Mouse (Mus musculus) midbrain, postnatal 0 days (tissue): ENCODE results near the gene Arpc2. TPM values are rescaled to one million over a fixed set of nuclear protein-coding genes. Genes with fewer than 3 reads are reported as not detected.
A peak's percentile ranks its signal among the peaks of the same experiment; 100 is the strongest.

ENCODE experiments used
- ATAC-seq: fragments of 200-750 bp; cut with Nextera tagmentation; 2 replicates; pipeline ENCODE4 v1.8.0; 2017; ENCODE audit warnings: moderate number of reproducible peaks, mild to moderate bottlenecking, moderate TSS enrichment, moderate library complexity; ENCODE audit not compliant: low FRiP score
- DNase-seq: peaks from one replicate; pipeline ENCODE4 v3.0.0-alpha.2; 2015; ENCODE audit warnings: low spot score
- H3K27ac ChIP-seq: fragments of 300-500 bp; sonication (generic); 2 replicates; pipeline ENCODE4 v1.5.1; 2014; ENCODE audit warnings: low read depth, mild to moderate bottlenecking, low read length, mixed read lengths
- H3K27me3 ChIP-seq: fragments of 300-500 bp; sonication (generic); 2 replicates; pipeline ENCODE4 v1.6.1; 2014; ENCODE audit warnings: low read length, control low read depth, mixed read lengths; ENCODE audit not compliant: insufficient read depth
- H3K36me3 ChIP-seq: fragments of 300-500 bp; sonication (generic); 2 replicates; pipeline ENCODE4 v1.6.1; 2014; ENCODE audit warnings: low read length, control low read depth, mixed read lengths; ENCODE audit not compliant: insufficient read depth
- H3K4me1 ChIP-seq: fragments of 300-500 bp; sonication (generic); 2 replicates; pipeline ENCODE4 v1.6.1; 2014; ENCODE audit warnings: mild to moderate bottlenecking, control low read depth, antibody characterized with exemption, low read length, mixed read lengths; ENCODE audit not compliant: insufficient read depth
- H3K4me2 ChIP-seq: fragments of 300-500 bp; sonication (generic); 2 replicates; pipeline ENCODE4 v1.6.1; 2014; ENCODE audit warnings: low read depth, mild to moderate bottlenecking, low read length, mixed read lengths; ENCODE audit not compliant: poor library complexity, severe bottlenecking
- H3K4me3 ChIP-seq: fragments of 300-500 bp; sonication (generic); 2 replicates; pipeline ENCODE4 v1.5.1; 2014; ENCODE audit warnings: low read depth, mild to moderate bottlenecking, low read length, moderate library complexity
- H3K9ac ChIP-seq: fragments of 300-500 bp; sonication (generic); replicated peaks from 2 replicates; pipeline ENCODE4 v1.6.1; 2014; ENCODE audit warnings: mild to moderate bottlenecking, low read length, moderate library complexity, mixed read lengths; ENCODE audit not compliant: poor library complexity, severe bottlenecking
- H3K9me3 ChIP-seq: fragments of 300-500 bp; sonication (generic); 2 replicates; pipeline ENCODE4 v1.6.1; 2016; ENCODE audit warnings: low read length, control low read depth
- CTCF ChIP-seq: IDR thresholded peaks from 2 replicates; pipeline ENCODE4 v1.5.1; 2016; ENCODE audit warnings: antibody characterized with exemption, mild to moderate bottlenecking
- WGBS: fragments of 180-500 bp; shearing (Covaris S2); extraction: QIAGEN DNeasy Blood & Tissue Kit; methylation state at CpG from one replicate; pipeline ENCODE4 v1.1.7; 2014; 5-methylcytosine and 5-hydroxymethylcytosine counted together
- polyA plus RNA-seq: library from polyadenylated mRNA; unstranded; fragments of >200 nt; fragmentation: Nextera tagmentation; extraction: Ambion mirVana; gene quantifications from 2 replicates; pipeline ENCODE4 v1.2.1, GENCODE M21; 2015
- total RNA-seq: library from RNA; depleted of rRNA; stranded (reverse); fragments of >200 nt; gene quantifications from 2 replicates; pipeline ENCODE4 v1.2.3, GENCODE M21; 2014

The Arpc2 gene
- total and polyA plus RNA-seq, 2 experiments from 2014 or later, result 149 to 464 TPM

GRCm38 (mm10) chr1:74256782-74257181, 20.9 kb downstream of the Arpc2 start:
- peaks cover 41% of the 10 kb centered on the region for H3K36me3 ChIP-seq
- no peak for TF ChIP-seq CTCF
- no peaks in the 10 kb centered on the region for H3K27me3 ChIP-seq
- no peaks in the 10 kb centered on the region for H3K4me1 ChIP-seq
- H3K27ac ChIP-seq, result no peak overlapping the region
- H3K4me2 ChIP-seq, result no peak overlapping the region
- H3K9me3 ChIP-seq, result no peaks in the 10 kb centered on the region
- WGBS, result 79% methylated on average over 4 of the region's 4 CpGs
- ATAC-seq (no peak), DNase-seq (no peak)
- no peak overlapping the region for H3K4me3 ChIP-seq
- H3K9ac ChIP-seq, result no peak overlapping the region

- no peak for TF ChIP-seq CTCF
- Histone ChIP-seq H3K36me3 (peaks cover 65% of the 10 kb centered on the region), H3K27ac (no peak overlapping the region), H3K9me3 (no peaks in the 10 kb centered on the region), H3K4me2 (no peak overlapping the region), H3K4me3 (no peak overlapping the region), H3K27me3 (no peaks in the 10 kb centered on the region), H3K4me1 (no peaks in the 10 kb centered on the region), H3K9ac (no peak overlapping the region)
- no peak for ATAC-seq
- 91% methylated on average over 6 of the region's 6 CpGs for WGBS
- no peak for DNase-seq
Observed at GRCm38 (mm10) chr1:74262510-74262909, 26.6 kb downstream of the Arpc2 start.

DNA sequence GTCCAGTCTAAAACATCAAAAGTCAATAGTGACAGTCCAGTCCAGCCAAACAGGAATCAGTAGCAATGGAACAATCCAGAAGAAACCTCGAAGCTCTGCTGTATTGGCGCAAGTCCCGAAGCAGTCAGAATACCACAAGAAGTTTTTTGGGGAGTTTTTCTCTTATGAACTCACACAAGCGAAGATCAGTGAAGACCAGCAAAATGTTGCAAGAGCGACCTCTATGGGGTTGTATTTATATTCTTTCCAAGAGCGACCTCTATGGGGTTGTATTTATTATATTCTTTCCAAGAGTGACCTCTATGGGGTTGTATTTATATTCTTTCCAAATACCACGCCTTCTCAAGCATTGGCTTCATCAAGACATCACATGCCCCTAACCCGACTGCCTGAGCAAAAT, 32.9 kb downstream of the Arpc2 start:
- no peaks in the 10 kb centered on the region for H3K27me3 ChIP-seq
- H3K9ac ChIP-seq, result no peak overlapping the region
- H3K9me3 ChIP-seq, result no peaks in the 10 kb centered on the region
- TF ChIP-seq CTCF, result peak; percentile 24
- WGBS, result 87% methylated on average over 8 of the region's 8 CpGs
- no peak overlapping the region for H3K4me3 ChIP-seq
- peaks cover 43% of the 10 kb centered on the region for H3K36me3 ChIP-seq
- DNase-seq, result no peak
- no peak for ATAC-seq
- no peaks in the 10 kb centered on the region for H3K4me1 ChIP-seq
- H3K27ac ChIP-seq, result no peak overlapping the region
- no peak overlapping the region for H3K4me2 ChIP-seq

DNA sequence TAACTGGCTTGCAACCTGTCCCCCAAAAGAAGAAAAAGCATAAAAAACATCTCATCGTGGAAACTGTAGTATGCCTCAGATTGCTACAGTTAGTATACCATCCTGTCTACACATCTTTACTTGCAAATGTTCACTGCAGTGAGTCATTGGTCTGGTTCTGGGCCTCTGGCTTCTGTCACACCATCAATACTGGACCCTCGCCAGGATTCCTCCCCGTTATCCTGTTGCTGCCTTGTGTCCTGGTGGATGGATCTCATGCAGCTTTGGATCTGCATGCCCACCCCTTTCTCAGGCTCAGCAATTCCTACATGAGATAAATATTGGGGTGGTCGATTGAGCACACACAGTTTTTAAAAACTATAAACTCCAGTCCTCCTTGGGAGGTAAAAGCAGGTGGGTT, 35.8 kb downstream of the Arpc2 start:
- Histone ChIP-seq H3K27ac (no peak overlapping the region), H3K9me3 (no peaks in the 10 kb centered on the region), H3K4me3 (no peak overlapping the region), H3K4me1 (no peaks in the 10 kb centered on the region), H3K9ac (no peak overlapping the region), H3K4me2 (no peak overlapping the region), H3K27me3 (no peaks in the 10 kb centered on the region), H3K36me3 (peaks cover 17% of the 10 kb centered on the region)
- DNase-seq, result no peak
- ATAC-seq, result no peak
- WGBS, result 77% methylated on average over 4 of the region's 4 CpGs
- TF ChIP-seq CTCF, result no peak

GRCm38 (mm10) chr1:74275015-74275414, 39.1 kb downstream of the Arpc2 start:
- Histone ChIP-seq H3K9me3 (no peaks in the 10 kb centered on the region), H3K9ac (no peak overlapping the region), H3K4me1 (no peaks in the 10 kb centered on the region), H3K27me3 (no peaks in the 10 kb centered on the region), H3K4me2 (no peak overlapping the region), H3K4me3 (no peak overlapping the region), H3K36me3 (peaks cover 11% of the 10 kb centered on the region), H3K27ac (no peak overlapping the region)
- no peak for TF ChIP-seq CTCF
- ATAC-seq, result no peak
- no peak for DNase-seq
- WGBS, result 47% methylated on average over 9 of the region's 9 CpGs

DNA sequence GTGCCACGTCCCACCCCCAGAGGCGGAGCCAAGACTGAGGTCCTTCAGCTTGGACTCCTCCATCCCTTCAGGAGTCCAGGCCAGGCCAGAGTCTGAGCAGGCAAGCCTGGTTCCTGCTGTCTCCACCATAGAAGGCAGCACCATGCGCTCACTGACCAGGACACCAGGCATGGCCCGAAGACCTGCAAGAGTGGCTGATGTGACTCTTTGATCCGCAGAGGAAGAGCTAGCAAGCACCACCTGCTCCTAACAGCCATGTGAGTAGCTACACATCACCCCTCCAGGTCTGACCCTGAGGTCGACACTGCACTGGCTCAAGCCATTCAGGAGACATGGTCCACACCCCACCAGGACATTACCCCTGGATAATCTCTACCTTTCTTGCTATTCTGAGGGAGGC, 41.2 kb downstream of the Arpc2 start:
- H3K36me3 ChIP-seq, result peaks cover 30% of the 10 kb centered on the region
- H3K27ac ChIP-seq, result no peak overlapping the region
- no peak overlapping the region for H3K4me2 ChIP-seq
- H3K27me3 ChIP-seq, result no peaks in the 10 kb centered on the region
- H3K4me1 ChIP-seq, result no peaks in the 10 kb centered on the region
- no peak overlapping the region for H3K4me3 ChIP-seq
- WGBS, result 76% methylated on average over 6 of the region's 6 CpGs
- no peak for ATAC-seq
- TF ChIP-seq CTCF, result no peak
- no peaks in the 10 kb centered on the region for H3K9me3 ChIP-seq
- H3K9ac ChIP-seq, result no peak overlapping the region
- no peak for DNase-seq
